Mouse (Mus musculus): ENCODE results near the gene Cacnb1.

Gene Cacnb1

GRCm38 (mm10) chr11:97955146-97955902 is 67.5 kb downstream of the Cacnb1 start:
- no peak for DNase-seq (ENCODE audit: low spot score in 2 of 2)

- no peak for DNase-seq (ENCODE audit: low spot score in 2 of 2)
Measured at GRCm38 (mm10) chr11:97954469-97955141, 68.2 kb downstream of the Cacnb1 start.

GRCm38 (mm10) chr11:97953939-97954275 is 68.9 kb downstream of the Cacnb1 start:
- no peak for DNase-seq (ENCODE audit: low spot score in 2 of 2)

GRCm38 (mm10) chr11:97953179-97953938 is 69.5 kb downstream of the Cacnb1 start:
- DNase-seq (ENCODE audit: low spot score in 2 of 2): no peak

GRCm38 (mm10) chr11:97952367-97953006 is 70.3 kb downstream of the Cacnb1 start:
- no peak for DNase-seq (ENCODE audit: low spot score in 2 of 2)

All from cerebellum, postnatal 4 days (tissue).